Mouse (Mus musculus): ENCODE results near the gene Adora2a. TPM values are rescaled to one million over a fixed set of nuclear protein-coding genes. Genes with fewer than 3 reads are reported as not detected.
A peak's percentile ranks its signal among the peaks of the same experiment; 100 is the strongest.

Gene Adora2a
- polyA plus RNA-seq, 1 experiment from 2014 or later: 1.9 TPM

- 59% methylated on average over 4 of the region's 4 CpGs for WGBS (ENCODE audit: insufficient replicate concordance)
- no peak for ATAC-seq (ENCODE audit: low read depth)
- H3K27me3 ChIP-seq (ENCODE audit: control insufficient read depth, insufficient read depth, low read depth, low read length): no peaks in the 10 kb centered on the region
- no peak overlapping the region for H3K4me3 ChIP-seq (ENCODE audit: low read depth, low read length)
- H3K4me1 ChIP-seq (ENCODE audit: control insufficient read depth, low read depth, low read length): peaks cover 14% of the 10 kb centered on the region
- H3K9ac ChIP-seq (ENCODE audit: low read depth, low read length): no peak overlapping the region
- peaks cover 3% of the 10 kb centered on the region; the same call in 1 of the 2 replicates for H3K36me3 ChIP-seq (ENCODE audit: control insufficient read depth, insufficient read depth)
- H3K27ac ChIP-seq (ENCODE audit: low read length): no peak overlapping the region
- H3K4me2 ChIP-seq (ENCODE audit: low read depth, low read length): no peak overlapping the region
- H3K9me3 ChIP-seq (replicated peaks; ENCODE audit: control insufficient read depth, low read length): no peaks in the 10 kb centered on the region
Measured at GRCm38 (mm10) chr10:75302536-75302935, 14.1 kb upstream of the Adora2a start.

GRCm38 (mm10) chr10:75303324-75304048 lies 13.2 kb upstream of the Adora2a start:
- Histone ChIP-seq H3K9ac (ENCODE audit: low read depth, low read length) (no peak overlapping the region), H3K4me1 (ENCODE audit: control insufficient read depth, low read depth, low read length) (peaks cover 14% of the 10 kb centered on the region), H3K27ac (ENCODE audit: low read length) (no peak overlapping the region), H3K27me3 (ENCODE audit: control insufficient read depth, insufficient read depth, low read depth, low read length) (no peaks in the 10 kb centered on the region), H3K4me3 (ENCODE audit: low read depth, low read length) (no peak overlapping the region), H3K9me3 (replicated peaks; ENCODE audit: control insufficient read depth, low read length) (no peaks in the 10 kb centered on the region), H3K4me2 (ENCODE audit: low read depth, low read length) (no peak overlapping the region), H3K36me3 (ENCODE audit: control insufficient read depth, insufficient read depth) (peaks cover 8% of the 10 kb centered on the region)
- ATAC-seq (ENCODE audit: low read depth): no peak
- 34% methylated on average over 8 of the region's 8 CpGs for WGBS (ENCODE audit: insufficient replicate concordance)

- Histone ChIP-seq H3K4me2 (ENCODE audit: low read depth, low read length) (no peak overlapping the region), H3K27me3 (ENCODE audit: control insufficient read depth, insufficient read depth, low read depth, low read length) (no peaks in the 10 kb centered on the region), H3K9me3 (replicated peaks; ENCODE audit: control insufficient read depth, low read length) (no peaks in the 10 kb centered on the region), H3K9ac (ENCODE audit: low read depth, low read length) (no peak overlapping the region), H3K36me3 (ENCODE audit: control insufficient read depth, insufficient read depth) (peaks cover 8% of the 10 kb centered on the region), H3K4me1 (ENCODE audit: control insufficient read depth, low read depth, low read length) (peaks cover 14% of the 10 kb centered on the region), H3K27ac (ENCODE audit: low read length) (no peak overlapping the region), H3K4me3 (ENCODE audit: low read depth, low read length) (no peak overlapping the region)
- WGBS (ENCODE audit: insufficient replicate concordance): 57% methylated on average over 5 of the region's 5 CpGs
- no peak for ATAC-seq (ENCODE audit: low read depth)
Measured at GRCm38 (mm10) chr10:75304049-75304405, 12.7 kb upstream of the Adora2a start.

DNA sequence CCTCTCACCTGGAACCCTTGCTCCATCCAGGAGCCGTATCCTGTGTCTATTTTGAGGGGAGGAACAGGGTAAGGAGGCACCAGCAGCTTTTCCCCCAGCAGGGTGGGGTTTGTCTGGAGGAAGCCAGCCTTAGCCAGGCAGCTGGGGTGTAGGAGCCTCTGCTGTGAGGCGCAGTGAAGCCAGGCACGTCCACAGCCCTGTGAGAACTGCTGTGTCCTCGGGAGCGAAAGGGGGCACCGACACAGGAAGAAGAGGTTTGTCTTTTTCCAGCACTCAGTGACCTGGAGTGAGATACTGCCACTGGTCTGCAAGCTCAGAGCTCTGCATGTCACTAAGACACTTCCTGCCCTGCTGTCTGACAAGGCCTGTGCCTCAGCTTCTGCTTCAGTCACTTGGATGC lies 12.3 kb upstream of the Adora2a start:
- Histone ChIP-seq H3K9ac (ENCODE audit: low read depth, low read length) (no peak overlapping the region; the same call in 1 of the 2 replicates), H3K4me2 (ENCODE audit: low read depth, low read length) (no peak overlapping the region), H3K27me3 (ENCODE audit: control insufficient read depth, insufficient read depth, low read depth, low read length) (no peaks in the 10 kb centered on the region), H3K4me3 (ENCODE audit: low read depth, low read length) (no peak overlapping the region), H3K36me3 (ENCODE audit: control insufficient read depth, insufficient read depth) (peaks cover 11% of the 10 kb centered on the region), H3K4me1 (ENCODE audit: control insufficient read depth, low read depth, low read length) (peaks cover 14% of the 10 kb centered on the region), H3K27ac (ENCODE audit: low read length) (no peak overlapping the region), H3K9me3 (replicated peaks; ENCODE audit: control insufficient read depth, low read length) (no peaks in the 10 kb centered on the region)
- peak; percentile 65 for ATAC-seq (ENCODE audit: low read depth)
- WGBS (ENCODE audit: insufficient replicate concordance): 26% methylated on average over 6 of the region's 6 CpGs

GRCm38 (mm10) chr10:75307130-75307529 lies 9.5 kb upstream of the Adora2a start:
- 31% methylated on average over 7 of the region's 7 CpGs for WGBS (ENCODE audit: insufficient replicate concordance)
- peaks cover 11% of the 10 kb centered on the region for H3K36me3 ChIP-seq (ENCODE audit: control insufficient read depth, insufficient read depth)
- H3K4me1 ChIP-seq (ENCODE audit: control insufficient read depth, low read depth, low read length): peaks cover 8% of the 10 kb centered on the region
- no peak overlapping the region for H3K9ac ChIP-seq (ENCODE audit: low read depth, low read length)
- H3K9me3 ChIP-seq (replicated peaks; ENCODE audit: control insufficient read depth, low read length): no peaks in the 10 kb centered on the region
- H3K4me2 ChIP-seq (ENCODE audit: low read depth, low read length): no peak overlapping the region
- no peaks in the 10 kb centered on the region for H3K27me3 ChIP-seq (ENCODE audit: control insufficient read depth, insufficient read depth, low read depth, low read length)
- no peak overlapping the region for H3K4me3 ChIP-seq (ENCODE audit: low read depth, low read length)
- no peak for ATAC-seq (ENCODE audit: low read depth)
- H3K27ac ChIP-seq (ENCODE audit: low read length): no peak overlapping the region

- Histone ChIP-seq H3K27ac (ENCODE audit: low read length) (no peak overlapping the region), H3K4me3 (ENCODE audit: low read depth, low read length) (no peak overlapping the region), H3K36me3 (ENCODE audit: control insufficient read depth, insufficient read depth) (peaks cover 9% of the 10 kb centered on the region), H3K4me1 (ENCODE audit: control insufficient read depth, low read depth, low read length) (peaks cover 7% of the 10 kb centered on the region), H3K27me3 (ENCODE audit: control insufficient read depth, insufficient read depth, low read depth, low read length) (peaks cover 12% of the 10 kb centered on the region), H3K4me2 (ENCODE audit: low read depth, low read length) (no peak overlapping the region), H3K9me3 (replicated peaks; ENCODE audit: control insufficient read depth, low read length) (no peaks in the 10 kb centered on the region), H3K9ac (ENCODE audit: low read depth, low read length) (no peak overlapping the region)
- WGBS (ENCODE audit: insufficient replicate concordance): 41% methylated on average over 7 of the region's 7 CpGs
- no peak for ATAC-seq (ENCODE audit: low read depth)
Measured at GRCm38 (mm10) chr10:75312361-75312760, 4.3 kb upstream of the Adora2a start.

DNA sequence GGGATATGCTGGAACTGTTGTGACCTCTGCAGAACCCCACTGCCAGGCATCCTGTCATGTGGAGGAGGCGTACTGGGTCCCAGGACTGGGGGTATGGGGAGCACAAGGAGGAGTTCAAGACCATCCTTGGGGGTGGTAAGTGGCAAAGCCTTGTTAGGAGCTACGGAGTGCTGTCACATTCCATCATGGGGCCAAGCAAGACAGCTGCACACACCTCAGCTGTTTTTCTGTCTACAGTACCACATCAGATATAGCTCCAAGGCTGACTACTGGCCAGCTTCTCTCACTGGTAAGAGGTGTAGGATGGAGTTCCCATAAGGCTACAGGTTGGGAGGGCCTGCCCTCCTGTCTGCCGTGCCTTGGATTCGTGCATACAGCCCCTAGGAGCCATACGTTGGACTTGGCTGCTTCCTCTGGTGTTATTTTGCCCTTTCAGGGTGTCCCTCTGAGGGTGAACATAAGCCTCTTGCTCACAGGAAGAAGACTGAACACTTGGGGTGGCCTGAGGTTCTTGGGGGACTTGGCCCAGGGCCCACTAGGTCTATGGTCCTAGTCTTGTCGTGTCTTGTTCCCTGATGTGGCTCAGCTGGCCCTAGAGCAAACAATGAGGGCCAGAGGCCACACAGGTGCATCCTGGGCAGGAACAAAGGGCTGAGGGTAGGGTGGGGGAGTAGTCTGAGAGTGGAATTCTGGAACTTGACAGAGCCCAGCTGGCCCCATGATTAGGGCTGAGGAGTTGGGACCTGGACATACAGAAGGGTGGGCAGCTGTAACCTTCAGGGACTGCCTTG lies 2.3 kb upstream of the Adora2a start:
- H3K9me3 ChIP-seq (replicated peaks; ENCODE audit: control insufficient read depth, low read length): no peaks in the 10 kb centered on the region
- no peak overlapping the region for H3K4me2 ChIP-seq (ENCODE audit: low read depth, low read length)
- 65% methylated on average over 6 of the region's 6 CpGs for WGBS (ENCODE audit: insufficient replicate concordance)
- H3K36me3 ChIP-seq (ENCODE audit: control insufficient read depth, insufficient read depth): no peaks in the 10 kb centered on the region
- peak; percentile 25; the same call in 1 of the 2 replicates for ATAC-seq (ENCODE audit: low read depth)
- peaks cover 26% of the 10 kb centered on the region for H3K27me3 ChIP-seq (ENCODE audit: control insufficient read depth, insufficient read depth, low read depth, low read length)
- no peak overlapping the region for H3K9ac ChIP-seq (ENCODE audit: low read depth, low read length)
- no peak overlapping the region for H3K4me3 ChIP-seq (ENCODE audit: low read depth, low read length)
- H3K27ac ChIP-seq (ENCODE audit: low read length): no peak overlapping the region
- H3K4me1 ChIP-seq (ENCODE audit: control insufficient read depth, low read depth, low read length): peaks cover 7% of the 10 kb centered on the region

DNA sequence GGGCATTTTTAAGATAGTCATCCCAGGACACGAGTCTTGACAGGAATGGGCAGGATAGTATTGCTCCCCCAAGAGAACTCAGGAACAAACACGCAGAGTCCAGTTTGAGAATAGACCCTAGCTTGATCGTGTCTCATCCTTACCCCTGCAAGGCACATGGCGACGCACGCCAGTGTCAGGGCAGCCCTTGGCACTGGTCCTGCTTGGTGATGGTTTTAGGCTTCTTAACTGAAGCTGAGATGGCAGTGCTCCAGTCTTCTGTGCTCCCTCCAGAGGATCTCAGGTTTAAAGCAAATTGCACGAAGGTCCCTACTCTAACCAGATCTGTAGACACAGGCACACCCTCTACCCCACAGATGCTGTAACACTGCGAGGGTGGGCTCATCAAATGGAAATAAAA lies 921 bp upstream of the Adora2a start:
- Histone ChIP-seq H3K27ac (ENCODE audit: low read length) (no peak overlapping the region), H3K4me3 (ENCODE audit: low read depth, low read length) (no peak overlapping the region), H3K4me1 (ENCODE audit: control insufficient read depth, low read depth, low read length) (peaks cover 7% of the 10 kb centered on the region), H3K9ac (ENCODE audit: low read depth, low read length) (no peak overlapping the region), H3K4me2 (ENCODE audit: low read depth, low read length) (no peak overlapping the region), H3K9me3 (replicated peaks; ENCODE audit: control insufficient read depth, low read length) (no peaks in the 10 kb centered on the region), H3K36me3 (ENCODE audit: control insufficient read depth, insufficient read depth) (no peaks in the 10 kb centered on the region), H3K27me3 (ENCODE audit: control insufficient read depth, insufficient read depth, low read depth, low read length) (peaks cover 26% of the 10 kb centered on the region)
- 71% methylated on average over 8 of the region's 8 CpGs for WGBS (ENCODE audit: insufficient replicate concordance)
- ATAC-seq (ENCODE audit: low read depth): no peak

- peak; percentile 10; the same call in 1 of the 2 replicates for ATAC-seq (ENCODE audit: low read depth)
- Histone ChIP-seq H3K27ac (ENCODE audit: low read length) (no peak overlapping the region), H3K9ac (ENCODE audit: low read depth, low read length) (peak overlapping the region; percentile 61; the same call in 1 of the 2 replicates)
Measured at GRCm38 (mm10) chr10:75316472-75316871, 205 bp upstream of the Adora2a start.

More at GRCm38 (mm10) chr10:75316472-75316871, 205 bp upstream of the Adora2a start:
- no peaks in the 10 kb centered on the region for H3K9me3 ChIP-seq (replicated peaks; ENCODE audit: control insufficient read depth, low read length)
- peak overlapping the region; percentile 67 for H3K4me2 ChIP-seq (ENCODE audit: low read depth, low read length)
- peak overlapping the region; percentile 63 for H3K4me3 ChIP-seq (ENCODE audit: low read depth, low read length)
- 6% methylated on average over 9 of the region's 9 CpGs for WGBS (ENCODE audit: insufficient replicate concordance)
- H3K36me3 ChIP-seq (ENCODE audit: control insufficient read depth, insufficient read depth): no peaks in the 10 kb centered on the region
- H3K27me3 ChIP-seq (ENCODE audit: control insufficient read depth, insufficient read depth, low read depth, low read length): peaks cover 26% of the 10 kb centered on the region
- H3K4me1 ChIP-seq (ENCODE audit: control insufficient read depth, low read depth, low read length): peaks cover 7% of the 10 kb centered on the region

Measured in liver, embryonic 16.5 days (tissue).